Mouse (Mus musculus) left cerebral cortex, adult 11 months (tissue): ENCODE data around the gene Tbc1d8.

Experiments used
- DNase-seq: peaks from one replicate; pipeline ENCODE4 v3.0.0; 2022; ENCODE audit warnings: low spot score

The Tbc1d8 gene

DNA sequence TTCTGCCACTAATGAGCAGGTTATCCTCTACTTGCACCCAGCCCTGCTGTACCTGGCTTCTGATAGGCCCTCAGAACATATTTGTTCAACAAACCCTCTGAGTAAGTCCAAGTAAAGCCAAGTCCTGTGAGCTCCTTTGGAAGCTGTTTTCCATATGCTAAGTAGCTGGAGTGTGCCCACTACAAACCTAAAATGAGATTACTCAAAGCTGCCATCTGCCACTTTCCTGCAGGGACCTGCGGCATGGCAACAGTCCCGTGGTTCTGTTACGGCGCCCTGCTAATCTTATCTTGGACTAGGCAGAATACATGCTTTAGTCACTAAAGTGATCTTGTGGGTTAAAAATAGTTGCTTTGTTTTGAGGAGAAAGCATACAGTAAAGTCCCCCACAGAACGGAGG is 32.4 kb downstream of the Tbc1d8 start:
- DNase-seq = peak; percentile 70

GRCm38 (mm10) chr1:39445303-39446050 is 33.1 kb downstream of the Tbc1d8 start:
- no peak for DNase-seq

DNA sequence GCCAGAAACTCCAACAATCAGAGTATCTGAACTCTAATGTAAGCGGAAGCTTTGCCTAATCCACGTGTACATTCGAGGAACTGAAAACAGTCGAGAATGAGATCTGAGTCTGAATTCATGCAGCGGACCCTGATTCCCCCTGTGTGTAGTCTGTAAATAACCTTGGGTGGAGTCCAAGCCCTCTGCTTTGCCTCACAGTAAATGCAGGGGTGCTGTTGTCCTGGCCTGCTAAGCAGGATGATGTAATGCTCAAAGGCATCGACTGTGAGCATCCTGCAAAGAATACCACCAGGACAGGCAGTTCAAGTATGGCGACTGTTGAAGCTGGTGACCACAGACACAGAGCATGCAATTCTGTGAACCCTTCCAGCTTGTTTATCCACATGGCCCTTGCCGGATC is 34.8 kb downstream of the Tbc1d8 start:
- no peak for DNase-seq

- peak; percentile 61 for DNase-seq
These were observed 36.9 kb downstream of the Tbc1d8 start for GRCm38 (mm10) chr1:39441686-39442085.

DNA sequence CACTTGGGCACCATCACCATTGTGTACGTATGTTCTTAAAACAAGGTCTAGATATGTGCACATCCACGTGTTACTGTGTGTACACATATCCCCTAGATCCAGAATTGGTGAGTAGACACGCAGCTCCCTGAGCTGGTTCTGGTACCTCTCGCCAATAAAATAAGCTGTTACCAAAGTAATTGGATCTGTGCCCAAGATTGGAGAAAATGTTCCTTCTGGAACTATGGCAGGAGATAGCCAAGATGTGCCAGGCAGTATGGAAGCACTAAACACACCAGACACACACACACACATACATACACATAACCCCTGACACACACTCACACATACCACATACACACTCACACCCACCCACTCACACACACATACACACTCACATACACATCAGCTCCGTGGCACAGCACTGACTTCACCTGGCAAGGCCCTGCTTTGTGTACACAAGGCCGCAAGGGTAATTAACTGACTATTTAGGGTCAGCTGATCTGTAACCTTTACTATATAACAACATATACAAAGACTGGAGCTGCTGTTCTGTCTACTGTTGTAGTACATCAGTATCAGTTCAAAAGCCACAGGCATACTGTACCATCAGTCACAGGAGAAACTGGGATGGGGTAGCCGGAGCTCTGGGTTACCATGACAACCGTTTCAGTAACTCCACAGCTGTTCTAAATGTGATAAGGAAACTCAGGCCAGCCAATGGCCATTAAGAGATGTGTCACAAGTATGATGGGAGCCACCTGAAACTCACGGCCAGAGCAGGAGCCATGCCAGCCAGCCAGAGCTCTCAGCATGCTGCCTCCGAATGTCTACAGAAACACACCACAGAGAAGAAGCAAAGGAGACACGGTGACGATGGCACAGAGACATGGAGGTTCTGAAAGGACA is 38.6 kb downstream of the Tbc1d8 start:
- DNase-seq = no peak

DNA sequence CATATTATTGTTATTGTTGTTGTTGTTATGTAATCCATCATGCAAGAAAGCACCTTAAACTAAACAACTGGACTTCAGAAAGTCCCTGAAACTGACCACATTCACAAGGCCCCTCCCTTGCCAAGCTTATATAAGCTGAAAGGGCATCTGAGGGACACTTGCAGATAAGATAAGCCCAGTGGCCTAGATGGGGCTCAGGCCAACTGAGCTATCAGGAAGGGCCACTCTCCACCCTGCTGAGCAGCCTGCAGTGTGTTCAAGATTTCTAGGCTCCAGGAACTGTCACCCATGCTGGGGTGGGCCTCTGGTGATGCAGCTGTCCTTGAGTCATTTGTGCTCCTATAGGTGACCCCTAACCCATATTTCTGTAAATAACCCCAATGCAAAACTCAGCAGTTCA is 39.9 kb downstream of the Tbc1d8 start:
- DNase-seq = no peak

- no peak for DNase-seq
These were observed 44.3 kb downstream of the Tbc1d8 start for GRCm38 (mm10) chr1:39434264-39434663.

DNA sequence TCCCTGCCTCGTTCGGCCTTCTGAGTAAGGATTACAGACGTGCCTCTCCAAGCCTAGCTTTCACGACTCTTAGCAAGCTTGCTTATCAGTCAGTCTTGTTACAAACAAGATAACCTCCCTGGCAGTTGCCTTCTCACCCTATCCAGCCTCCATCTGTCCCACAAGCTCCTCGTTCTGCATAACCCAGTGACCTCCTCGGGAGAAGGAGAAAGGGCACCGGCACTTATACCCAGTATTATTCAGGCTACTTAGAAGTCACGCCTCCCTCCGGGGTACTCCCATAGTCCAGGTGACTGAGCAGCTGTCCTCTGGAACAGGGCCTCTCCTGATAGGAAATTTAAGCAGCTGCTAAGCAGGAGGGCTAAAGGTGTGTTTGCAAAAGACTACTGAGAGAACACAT is 48.5 kb downstream of the Tbc1d8 start:
- DNase-seq = no peak

DNA sequence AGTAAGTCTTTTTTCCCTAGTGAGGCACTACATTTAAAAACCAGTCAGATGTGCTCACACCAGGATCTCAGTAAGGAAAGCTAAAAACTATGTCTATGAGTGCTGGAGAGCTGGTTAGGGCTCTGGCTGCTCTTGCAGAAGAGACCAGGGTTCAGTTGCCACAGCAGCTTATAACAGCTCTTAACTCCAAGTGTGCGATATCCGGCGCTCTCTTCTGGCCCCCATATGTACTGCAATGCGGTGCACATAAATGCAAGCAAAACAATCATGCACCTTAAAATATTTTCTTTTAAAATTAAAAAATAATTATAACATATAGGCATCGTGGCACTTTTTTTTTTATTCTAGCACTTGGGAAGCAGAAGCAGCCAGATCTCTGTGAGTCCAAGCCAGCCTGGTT is 49.5 kb downstream of the Tbc1d8 start:
- no peak for DNase-seq

GRCm38 (mm10) chr1:39428280-39428679 is 50.3 kb downstream of the Tbc1d8 start:
- DNase-seq = no peak

DNA sequence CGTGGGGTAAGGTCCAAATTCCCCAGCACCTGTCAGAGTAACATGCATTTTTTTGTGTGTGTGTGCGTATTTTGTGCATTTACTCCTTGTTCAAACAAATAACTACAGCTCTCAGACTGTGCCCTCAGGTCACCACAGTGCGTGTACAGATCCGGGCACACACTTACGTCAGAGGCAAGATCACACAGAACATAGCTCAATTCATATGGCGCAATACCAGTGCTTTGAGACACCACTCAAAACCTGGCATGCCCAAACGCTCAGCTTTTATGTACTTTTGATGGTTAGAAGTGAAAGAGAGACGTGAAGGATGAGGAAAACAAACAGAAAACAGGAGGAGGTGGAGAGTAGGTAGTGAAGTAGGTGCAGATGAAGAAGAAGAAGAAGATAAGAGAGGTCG is 53.1 kb downstream of the Tbc1d8 start:
- no peak for DNase-seq

DNA sequence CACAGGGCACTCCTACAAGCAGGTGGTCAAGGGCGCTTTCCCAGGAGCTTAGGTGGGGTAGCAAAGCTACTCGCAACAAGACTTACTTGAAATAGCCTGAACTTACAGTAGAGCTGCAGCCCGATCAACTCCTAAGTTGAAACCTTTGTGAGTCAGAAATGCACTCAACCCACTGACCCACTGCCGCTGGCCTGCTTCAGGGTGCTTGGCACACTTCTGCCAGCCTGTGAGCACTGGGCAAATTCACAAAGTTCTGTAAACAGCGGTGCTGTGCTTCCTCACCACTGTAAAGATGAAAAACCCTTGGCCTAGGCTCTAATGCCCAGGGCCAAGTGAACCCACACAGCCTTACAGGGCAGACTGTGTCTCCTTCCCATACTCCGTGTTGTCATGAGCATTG is 57.6 kb downstream of the Tbc1d8 start:
- DNase-seq = no peak

DNA sequence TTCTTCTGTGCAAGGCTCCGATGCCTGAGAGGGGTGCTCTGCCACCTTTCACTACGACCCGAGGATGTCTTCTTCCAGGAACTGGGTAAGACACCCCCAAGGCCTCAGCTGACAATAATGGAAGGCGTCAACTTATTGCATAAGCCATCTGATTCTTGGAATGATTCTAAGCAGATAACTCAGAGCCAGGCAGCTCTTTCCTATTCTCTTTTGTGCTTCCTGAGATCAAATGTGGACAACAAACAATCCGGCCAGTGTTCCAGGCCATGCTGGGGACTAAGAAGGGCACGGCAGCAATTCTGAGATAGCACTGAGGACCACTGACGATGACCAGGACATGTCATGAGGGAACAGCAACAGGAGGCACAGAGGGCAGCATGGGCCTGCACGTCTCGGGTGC is 59.7 kb downstream of the Tbc1d8 start:
- DNase-seq = no peak

GRCm38 (mm10) chr1:39417817-39418216 is 60.7 kb downstream of the Tbc1d8 start:
- no peak for DNase-seq

- no peak for DNase-seq
These were observed 68.3 kb downstream of the Tbc1d8 start for GRCm38 (mm10) chr1:39410085-39410821.

DNA sequence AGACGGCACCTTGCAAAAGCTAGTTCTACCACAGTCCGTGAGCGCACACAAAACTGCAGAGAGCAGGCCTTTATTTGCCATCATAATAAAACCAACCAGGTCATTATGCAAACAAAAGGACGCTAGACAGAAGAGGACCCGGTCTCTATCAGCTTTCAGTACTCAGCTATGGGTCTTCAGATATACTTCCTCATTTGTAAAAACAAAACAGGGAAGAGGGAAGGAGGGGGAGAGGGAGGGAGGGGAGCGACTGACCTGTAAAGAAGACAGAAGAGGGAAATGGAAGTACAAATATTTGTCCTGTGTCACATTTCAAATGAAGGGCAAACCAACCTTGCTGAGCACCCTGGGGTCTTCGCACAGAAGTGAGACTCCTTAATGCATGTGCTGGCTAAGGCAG is 69.9 kb downstream of the Tbc1d8 start:
- DNase-seq = no peak

DNA sequence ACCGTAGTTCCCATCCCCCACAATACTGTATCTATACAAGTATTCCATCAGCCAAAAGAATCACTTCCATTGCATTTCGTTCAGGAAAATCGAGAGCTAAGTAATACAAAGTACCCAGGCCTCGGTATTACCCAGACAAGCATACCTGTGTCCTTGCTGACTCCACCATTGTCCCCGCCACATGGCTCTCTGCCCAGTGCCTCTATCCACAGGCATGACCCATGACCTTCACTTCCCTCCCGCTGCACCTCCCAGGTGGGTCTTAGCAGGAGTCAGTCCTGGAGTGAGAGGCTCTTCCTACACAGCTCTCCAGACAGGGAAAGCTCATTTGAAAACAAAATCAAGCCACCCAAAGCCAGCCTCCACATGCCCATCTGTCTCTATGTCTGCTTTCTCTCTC is 70.4 kb downstream of the Tbc1d8 start:
- no peak for DNase-seq

DNA sequence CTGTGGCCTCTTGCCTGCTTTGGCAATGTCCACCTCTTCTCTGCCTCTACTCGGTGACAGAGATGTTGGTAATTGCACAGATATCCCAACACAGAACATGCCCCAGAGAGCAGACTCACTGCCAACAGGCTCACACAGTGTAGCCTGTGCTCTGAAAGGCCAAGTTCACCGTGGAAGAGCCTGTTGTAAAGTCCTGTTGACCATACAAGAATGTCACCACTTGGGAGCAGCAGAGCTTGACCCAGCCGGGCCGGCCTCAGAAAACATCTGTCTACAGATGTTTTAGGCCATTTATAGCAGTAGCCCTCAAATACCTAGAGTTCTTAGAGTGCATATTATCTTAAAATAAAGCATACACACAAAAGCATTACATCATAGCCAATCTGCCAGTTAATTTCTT is 71.4 kb downstream of the Tbc1d8 start:
- no peak for DNase-seq

- no peak for DNase-seq
These were observed 78.4 kb downstream of the Tbc1d8 start for GRCm38 (mm10) chr1:39400173-39400572.

DNA sequence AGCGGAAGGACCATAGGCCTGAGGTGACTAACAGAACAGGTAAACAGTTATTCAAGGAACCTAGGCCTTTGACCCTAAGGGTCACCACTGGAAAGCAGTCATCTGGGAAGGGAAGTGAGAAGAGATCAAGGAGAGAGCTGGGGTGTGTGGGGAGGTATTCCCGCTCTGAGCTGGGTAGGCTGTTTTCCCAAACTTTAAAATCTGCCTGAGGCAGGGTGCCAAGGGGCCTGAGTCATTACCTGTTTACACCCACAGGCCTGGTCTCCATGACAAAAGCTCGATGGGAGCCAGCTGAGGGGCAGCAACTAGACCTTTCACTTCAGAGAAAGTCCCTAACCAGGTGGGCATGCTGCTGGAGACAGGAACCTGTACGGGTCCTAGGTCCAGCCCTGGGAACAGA is 79.3 kb downstream of the Tbc1d8 start:
- DNase-seq = no peak

DNA sequence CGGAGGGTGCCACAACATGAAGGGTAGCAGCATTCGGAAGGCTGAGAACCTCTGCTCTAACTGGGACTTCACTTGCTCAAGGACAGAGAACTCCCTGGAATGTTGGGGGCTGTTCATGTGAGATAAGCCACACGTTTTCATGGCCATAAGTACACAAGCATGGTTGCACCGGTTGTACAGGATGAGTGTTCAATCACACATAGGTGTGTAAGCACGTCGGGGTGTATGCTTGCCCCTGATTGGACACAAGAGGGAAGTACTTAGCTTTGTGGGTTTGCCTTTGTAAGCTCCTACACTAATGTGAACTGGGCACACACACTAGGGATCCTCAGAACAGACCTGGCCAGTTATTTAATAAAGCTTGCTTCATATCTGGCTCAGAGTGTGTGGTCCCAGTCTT is 80.3 kb downstream of the Tbc1d8 start:
- DNase-seq = no peak

DNA sequence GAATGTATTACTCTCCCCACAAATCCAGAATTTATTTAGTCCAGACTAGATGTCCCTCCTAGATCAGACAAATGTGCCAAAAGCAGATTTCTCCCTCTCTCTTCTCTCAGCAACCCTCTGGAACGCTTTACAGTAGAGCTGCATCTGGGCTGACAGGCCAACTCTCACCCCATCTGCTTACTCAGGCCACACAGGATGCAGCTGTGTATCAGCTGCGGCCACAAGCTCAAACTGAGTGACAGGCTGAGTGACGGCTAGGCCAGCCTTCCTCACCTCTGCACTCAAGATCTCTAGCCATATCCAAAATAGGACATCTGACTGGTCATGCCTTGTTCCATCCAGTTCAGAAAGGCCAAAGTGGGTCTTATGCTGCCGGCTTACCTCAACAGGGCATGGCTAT is 82.2 kb downstream of the Tbc1d8 start:
- no peak for DNase-seq

DNA sequence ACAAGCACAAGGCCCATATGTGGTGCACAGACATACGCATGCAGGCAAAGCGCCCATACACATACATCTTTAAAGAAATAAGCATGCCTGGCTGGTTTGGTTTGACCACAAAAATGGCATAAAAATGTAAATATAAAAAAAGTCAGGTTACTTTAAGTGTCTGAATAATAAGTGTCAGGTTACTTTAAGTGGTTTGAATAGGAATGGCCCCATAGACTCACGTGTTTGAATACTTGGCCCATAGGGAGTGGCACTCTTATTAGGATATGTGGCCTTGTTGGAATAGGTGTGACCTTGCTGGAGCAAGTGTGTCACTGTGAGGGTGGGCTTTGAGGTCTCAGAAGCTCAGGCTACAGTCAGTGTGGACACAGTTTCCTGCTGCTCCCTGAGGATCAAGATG is 83.9 kb downstream of the Tbc1d8 start:
- DNase-seq = no peak
